Mouse (Mus musculus): Measurements from ENCODE around the gene Atp8a2.

The Atp8a2 gene

GRCm38 (mm10) chr14:59701492-59701891 lies 495.5 kb downstream of the Atp8a2 start:
- no peak for DNase-seq

GRCm38 (mm10) chr14:59695160-59695559 lies 501.8 kb downstream of the Atp8a2 start:
- no peak for DNase-seq

GRCm38 (mm10) chr14:59692164-59692563 lies 504.8 kb downstream of the Atp8a2 start:
- DNase-seq = peak in 1 of 2 experiments; percentile 40

- no peak for DNase-seq
Measured at GRCm38 (mm10) chr14:59691402-59691801, 505.6 kb downstream of the Atp8a2 start.

- DNase-seq = no peak
Measured at GRCm38 (mm10) chr14:59690954-59691353, 506.0 kb downstream of the Atp8a2 start.

GRCm38 (mm10) chr14:59689596-59689995 lies 507.4 kb downstream of the Atp8a2 start:
- DNase-seq = no peak

GRCm38 (mm10) chr14:59686229-59686628 lies 510.8 kb downstream of the Atp8a2 start:
- DNase-seq = no peak

- DNase-seq = no peak
Measured at GRCm38 (mm10) chr14:59685343-59685742, 511.6 kb downstream of the Atp8a2 start.

GRCm38 (mm10) chr14:59681906-59682305 lies 515.1 kb downstream of the Atp8a2 start:
- peak; percentile 24 to 76 for DNase-seq

GRCm38 (mm10) chr14:59677598-59678003 lies 519.4 kb downstream of the Atp8a2 start:
- DNase-seq = no peak

- DNase-seq = peak in 1 of 2 experiments; percentile 43
Measured at GRCm38 (mm10) chr14:59675330-59675729, 521.6 kb downstream of the Atp8a2 start.

- no peak for DNase-seq
Measured at GRCm38 (mm10) chr14:59674556-59674955, 522.4 kb downstream of the Atp8a2 start.

GRCm38 (mm10) chr14:59672893-59673515 lies 524.0 kb downstream of the Atp8a2 start:
- DNase-seq = no peak

GRCm38 (mm10) chr14:59657098-59657497 lies 539.9 kb downstream of the Atp8a2 start:
- no peak for DNase-seq

- no peak for DNase-seq
Measured at GRCm38 (mm10) chr14:59656591-59656990, 540.4 kb downstream of the Atp8a2 start.

- DNase-seq = no peak
Measured at GRCm38 (mm10) chr14:59649337-59649736, 547.6 kb downstream of the Atp8a2 start.

- no peak for DNase-seq
Measured at GRCm38 (mm10) chr14:59648611-59649010, 548.4 kb downstream of the Atp8a2 start.

- peak; percentile 11 to 39 for DNase-seq
Measured at GRCm38 (mm10) chr14:59646826-59647697, 549.9 kb downstream of the Atp8a2 start.

GRCm38 (mm10) chr14:59644896-59645295 lies 552.1 kb downstream of the Atp8a2 start:
- no peak for DNase-seq

GRCm38 (mm10) chr14:59644166-59644565 lies 552.8 kb downstream of the Atp8a2 start:
- no peak for DNase-seq

- peak; percentile 28 to 51 for DNase-seq
Measured at GRCm38 (mm10) chr14:59643582-59643981, 553.4 kb downstream of the Atp8a2 start.

GRCm38 (mm10) chr14:59641856-59642255 lies 555.1 kb downstream of the Atp8a2 start:
- DNase-seq = no peak

- no peak for DNase-seq
Measured at GRCm38 (mm10) chr14:59638906-59639703, 557.9 kb downstream of the Atp8a2 start.
